Mouse (Mus musculus) brain, embryonic 14.5 days (tissue): ENCODE results near the gene Iglon5. TPM values are rescaled to one million over a fixed set of nuclear protein-coding genes. Genes with fewer than 3 reads are reported as not detected.

Source experiments
- DNase-seq: peaks from one replicate; pipeline ENCODE4 v3.0.0-alpha.2; 2011; ENCODE audit warnings: low read depth
- CTCF ChIP-seq: fragments of 200-500 bp; IDR thresholded peaks from 2 replicates; pipeline ENCODE4 v1.5.1; 2012; ENCODE audit warnings: inconsistent platforms, mild to moderate bottlenecking, moderate library complexity, borderline replicate concordance; ENCODE audit not compliant: insufficient read depth, insufficient read length; ENCODE audit errors: extremely low read depth
- POLR2A ChIP-seq: fragments of 200-500 bp; IDR thresholded peaks from 2 replicates; pipeline ENCODE4 v1.6.1; 2012; ENCODE audit warnings: mild to moderate bottlenecking, inconsistent platforms, borderline replicate concordance; ENCODE audit not compliant: poor library complexity, insufficient read depth, insufficient read length, severe bottlenecking; ENCODE audit errors: extremely low read depth
- polyA plus RNA-seq: library from polyadenylated mRNA; depleted of rRNA; stranded (reverse); fragments of >200 nt; gene quantifications from 2 replicates; pipeline ENCODE4 v1.2.3, GENCODE M21; 2012; rRNA removed

Iglon5 gene
- polyA plus RNA-seq, 1 experiment, result 140 TPM

DNA sequence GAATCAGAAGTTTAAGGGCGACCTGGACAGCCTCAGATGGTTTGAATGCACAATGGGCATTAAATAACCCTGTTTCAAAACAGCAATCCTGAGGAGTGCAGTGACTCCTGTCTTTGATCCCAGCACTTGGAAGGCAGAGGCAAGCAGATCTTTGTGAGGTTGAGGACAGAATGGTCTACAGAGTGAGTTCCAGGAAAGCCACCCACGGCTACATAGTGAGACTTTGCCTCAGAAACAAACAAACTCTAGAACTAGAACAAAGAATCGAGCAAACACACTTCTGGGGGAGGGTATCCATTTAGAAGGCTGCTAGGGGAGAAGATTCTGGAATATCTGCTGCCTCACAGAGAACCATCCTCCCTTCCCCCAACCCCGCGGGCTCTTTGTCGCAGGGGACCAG is 49.4 kb downstream of the Iglon5 start, which contains the start of gene Cldnd2:
Gene Cldnd2 (plus strand): TSS at position 301 of the 400 bp plus-strand sequence.
- DNase-seq, result no peak
- TF ChIP-seq POLR2A (no peak), CTCF (no peak)

DNA sequence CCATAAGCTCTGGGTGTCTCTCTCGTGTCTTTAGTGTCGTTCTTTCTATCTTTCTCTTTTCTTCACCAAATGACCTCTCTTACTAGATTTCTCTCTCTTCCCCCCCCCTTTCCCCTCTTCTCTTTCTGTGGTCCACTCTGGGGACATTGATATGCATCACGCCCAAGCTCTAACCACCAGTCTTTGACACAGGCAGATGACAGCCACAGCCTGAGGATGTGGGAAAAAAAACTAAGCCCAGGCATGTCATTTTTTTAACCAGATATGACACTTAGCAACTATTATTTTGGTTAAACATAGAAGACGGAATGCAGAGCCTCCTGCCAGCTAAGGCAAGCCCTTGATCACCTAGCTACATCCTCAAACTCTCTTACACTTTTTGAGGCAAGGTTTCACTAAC is 51.3 kb downstream of the Iglon5 start:
- DNase-seq, result no peak
- TF ChIP-seq POLR2A, result no peak
- TF ChIP-seq CTCF, result no peak

DNA sequence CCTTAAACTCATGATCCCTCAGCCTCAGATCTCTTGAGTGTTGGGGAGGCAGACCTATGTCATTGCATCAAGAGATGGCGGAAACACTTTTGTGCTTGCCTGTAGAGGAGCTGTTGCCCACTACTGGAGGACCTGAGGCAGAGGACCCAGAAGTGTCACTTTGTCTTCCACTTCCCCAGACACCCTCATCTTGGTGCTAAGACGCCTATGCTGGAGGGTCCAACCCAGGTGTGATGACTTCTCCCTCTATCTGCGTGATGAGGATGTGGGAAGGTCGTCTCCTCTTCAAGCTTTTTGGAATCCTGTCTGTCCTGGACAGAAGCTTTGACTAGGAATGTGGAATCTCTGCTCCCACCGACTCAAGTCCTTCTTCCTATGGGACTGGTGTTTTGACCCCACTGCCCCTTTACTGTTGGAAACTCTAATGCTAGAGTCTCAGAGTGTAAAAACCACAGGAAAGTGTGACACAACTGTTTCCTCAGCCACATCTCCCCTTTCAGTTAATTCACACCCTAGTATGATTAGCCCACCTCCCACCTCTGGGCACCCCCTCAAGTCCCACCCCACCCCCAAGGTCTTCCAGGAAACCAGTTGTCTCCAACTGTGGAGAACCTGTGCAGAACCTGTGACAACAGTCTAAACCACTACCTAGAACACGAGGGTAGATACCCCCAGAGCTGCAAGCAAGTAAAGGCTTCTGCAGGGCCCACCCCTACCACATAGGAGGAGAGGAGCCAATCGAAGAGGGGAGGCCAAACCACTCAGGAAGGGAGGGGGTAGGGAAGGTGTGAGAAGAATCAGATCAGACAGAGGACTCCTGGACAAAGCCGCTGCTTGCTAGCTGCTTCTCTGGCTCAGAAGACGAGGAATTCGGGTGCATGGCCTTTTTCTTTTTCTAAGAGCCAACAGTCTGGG is 53.3 kb downstream of the Iglon5 start, which contains the start of gene Nkg7:
Gene Nkg7 (plus strand): TSS at position 733 of the 915 bp plus-strand sequence.
- TF ChIP-seq CTCF (no peak), POLR2A (no peak)

DNA sequence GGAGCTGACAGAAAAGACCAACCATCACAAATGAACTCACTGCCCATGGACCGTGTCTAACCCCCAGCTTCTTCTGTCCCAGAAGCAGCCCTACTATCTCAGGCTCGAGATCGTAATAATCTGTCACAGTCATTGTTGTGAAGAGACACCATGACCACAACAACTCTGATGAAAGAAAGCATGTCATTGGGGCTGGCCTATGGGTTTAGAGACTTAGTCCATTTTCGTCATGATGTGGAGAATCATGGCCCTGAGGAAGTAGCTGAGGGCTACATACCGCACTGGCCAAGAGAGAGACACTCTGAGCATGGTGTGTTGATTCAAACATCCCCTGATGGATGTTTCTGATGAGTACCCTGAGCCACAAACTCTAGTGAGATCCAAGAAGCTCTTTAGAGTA is 55.2 kb downstream of the Iglon5 start:
- TF ChIP-seq POLR2A (no peak), CTCF (no peak)
- no peak for DNase-seq

More for the DNA sequence above, 53.3 kb downstream of the Iglon5 start, which contains the start of gene Nkg7:
- DNase-seq, result no peak

DNA sequence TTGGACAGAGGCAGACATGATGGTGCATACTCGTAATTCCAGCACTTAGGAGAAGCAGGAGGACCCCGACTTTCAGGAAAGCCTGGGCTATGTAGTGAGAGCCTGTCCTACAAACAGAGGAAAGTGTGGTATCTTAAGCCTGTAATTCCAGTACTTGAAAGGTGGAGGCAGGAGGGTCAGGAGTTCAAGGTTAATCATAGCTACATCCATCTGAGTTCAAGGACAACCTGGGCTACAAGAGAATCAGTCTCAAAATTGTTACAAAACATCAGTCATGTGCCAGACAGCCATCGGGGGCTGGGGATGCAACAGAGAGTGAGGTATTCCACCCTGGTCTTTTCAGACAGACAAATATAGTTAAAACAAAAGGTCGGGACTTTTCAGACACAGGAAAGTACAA is 57.0 kb downstream of the Iglon5 start:
- DNase-seq, result no peak
- TF ChIP-seq POLR2A (no peak), CTCF (no peak)

DNA sequence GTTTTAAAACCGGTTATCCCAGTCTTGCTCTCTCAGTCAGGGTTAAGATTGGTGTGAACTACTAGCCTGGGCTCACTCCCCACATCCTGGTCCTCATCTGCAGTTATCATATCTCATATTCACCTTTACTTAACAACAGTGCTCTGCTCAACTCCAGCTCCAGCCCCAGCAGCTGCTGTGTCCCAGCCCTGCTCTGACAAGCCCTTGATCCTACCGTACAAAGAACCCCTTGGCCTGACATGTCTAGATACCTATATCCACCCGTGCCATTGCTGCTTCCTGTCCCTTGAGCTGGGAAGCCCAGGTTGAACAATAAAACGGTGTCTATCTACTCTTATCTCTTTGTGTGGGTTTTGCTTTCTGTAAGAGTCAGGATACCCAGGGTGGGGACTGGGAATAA is 60.4 kb downstream of the Iglon5 start:
- DNase-seq, result no peak
- no peak for TF ChIP-seq POLR2A
- no peak for TF ChIP-seq CTCF

DNA sequence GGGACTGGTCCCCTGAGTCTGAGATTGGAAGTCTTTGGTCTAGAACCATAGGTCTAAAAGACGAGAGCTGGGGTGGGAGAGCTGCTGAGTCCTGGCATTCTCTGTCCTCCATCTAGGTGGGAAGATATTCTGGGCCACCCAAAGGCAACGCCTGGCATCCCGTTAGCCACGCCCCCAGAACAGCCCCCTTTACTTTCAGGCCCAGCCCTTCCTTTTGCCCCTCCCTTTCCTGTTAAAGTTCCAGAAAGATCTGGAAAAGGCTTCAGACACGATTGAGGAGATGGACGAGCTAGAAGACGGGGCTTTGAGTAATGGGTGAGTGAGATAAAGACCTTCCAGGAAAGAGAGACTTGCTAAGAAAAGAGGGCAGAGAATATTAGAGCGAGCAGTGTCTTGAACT is 62.5 kb downstream of the Iglon5 start, which contains the start of gene Lim2:
Gene Lim2 (plus strand): TSS at position 265 of the 400 bp plus-strand sequence.
- TF ChIP-seq CTCF, result no peak
- TF ChIP-seq POLR2A, result no peak
- DNase-seq, result no peak

DNA sequence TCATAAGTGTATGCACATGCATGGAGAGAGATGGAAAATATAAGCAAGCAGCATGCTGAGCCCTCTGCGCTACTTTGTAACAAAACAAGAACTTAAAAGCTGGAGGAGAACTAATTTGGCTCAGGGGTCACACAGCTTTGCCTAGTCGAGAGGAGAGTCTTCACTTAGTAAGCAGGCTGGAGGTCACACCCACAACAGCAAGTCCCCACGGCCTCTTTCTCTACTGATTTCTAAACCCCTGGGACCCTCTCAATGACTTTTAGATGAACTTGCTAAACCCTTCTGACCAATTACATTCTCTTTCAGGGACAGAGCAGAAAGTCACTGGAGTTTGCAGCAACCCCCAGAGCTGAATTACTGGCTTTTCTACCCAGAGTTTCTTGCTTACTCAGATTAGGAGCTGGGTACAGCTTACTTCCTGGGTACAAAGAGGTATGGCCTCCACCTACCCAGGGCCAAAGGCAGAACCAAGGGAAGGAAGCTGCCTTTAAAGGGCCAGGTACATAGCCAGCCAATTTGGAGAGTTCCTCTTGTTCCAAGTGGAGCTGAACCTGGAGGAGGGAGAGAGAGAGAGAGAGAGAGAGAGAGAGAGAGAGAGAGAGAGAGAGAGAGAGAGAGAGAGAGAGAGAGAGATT is 65.8 kb downstream of the Iglon5 start:
- DNase-seq, result no peak
- TF ChIP-seq POLR2A (no peak), CTCF (no peak)

DNA sequence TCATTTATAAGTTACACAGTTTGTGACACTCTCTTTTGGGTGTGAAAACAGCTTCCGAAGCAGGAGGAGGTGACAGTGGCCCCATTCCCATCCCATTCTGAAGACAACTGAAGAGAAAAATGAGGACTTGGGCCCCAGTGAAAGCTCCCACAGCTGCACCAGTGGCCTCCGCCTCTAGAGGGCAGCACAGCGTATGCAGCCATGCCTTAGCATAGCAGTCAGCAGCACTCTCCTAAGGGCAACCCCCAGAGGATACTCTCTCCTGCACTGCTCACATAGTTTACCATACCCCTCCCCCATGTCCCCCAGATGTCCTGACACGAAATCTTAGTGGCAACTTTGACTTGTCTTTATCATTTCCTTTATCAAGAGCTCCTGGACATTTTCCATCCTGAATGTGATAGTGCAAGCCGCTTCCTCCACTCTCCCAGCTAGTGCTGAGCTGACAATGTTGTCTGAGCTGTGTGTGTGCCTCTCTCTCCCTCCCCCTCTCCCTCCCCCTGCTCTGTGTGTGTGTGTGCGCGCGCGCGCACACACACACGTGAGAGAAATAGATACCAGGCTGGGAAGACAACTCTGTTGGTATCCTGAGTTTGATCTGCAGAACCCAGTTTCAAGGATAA is 66.8 kb downstream of the Iglon5 start:
- peak; percentile 79 for DNase-seq
- TF ChIP-seq CTCF, result peak; percentile 95
- TF ChIP-seq POLR2A, result no peak

Other genes starting within 250 kb of the Iglon5 start
- 13.1 and 16.9 TPM in 2 replicates for gene Zfp715, start 176.8 kb downstream of the Iglon5 start, polyA plus RNA-seq
- gene Siglecf, start 138.7 kb downstream of the Iglon5 start, polyA plus RNA-seq, result 0.07 and 0.09 TPM in 2 replicates
- 0.03 and 0.05 TPM in 2 replicates for gene Siglecg, start 81.9 kb downstream of the Iglon5 start, polyA plus RNA-seq
- 0.10 and 0.16 TPM in 2 replicates for gene Lim2, start 62.4 kb downstream of the Iglon5 start, polyA plus RNA-seq
- 0.08 TPM in 1 of 2 replicates, not detected in the other for gene Nkg7, start 53.0 kb downstream of the Iglon5 start, polyA plus RNA-seq
- not detected in 2 replicates for gene Cldnd2, start 49.3 kb downstream of the Iglon5 start, polyA plus RNA-seq
- 69.0 and 71.0 TPM in 2 replicates for gene Etfb, start 46.0 kb downstream of the Iglon5 start, polyA plus RNA-seq
- 1.2 and 1.3 TPM in 2 replicates for gene Gm45233, start 45.9 kb downstream of the Iglon5 start, polyA plus RNA-seq
- gene Vsig10l, start 26.9 kb downstream of the Iglon5 start, polyA plus RNA-seq, result 7.0 and 9.5 TPM in 2 replicates
- gene 4931406B18Rik, start 15.9 kb upstream of the Iglon5 start, polyA plus RNA-seq, result 0.04 TPM in 1 of 2 replicates, not detected in the other
- 1.5 and 1.7 TPM in 2 replicates for gene Cd33, start 54.4 kb upstream of the Iglon5 start, polyA plus RNA-seq
- gene Zfp658, start 72.2 kb upstream of the Iglon5 start, polyA plus RNA-seq, result 10.8 and 11.8 TPM in 2 replicates
- gene Zfp719, start 89.5 kb upstream of the Iglon5 start, polyA plus RNA-seq, result 7.6 and 9.2 TPM in 2 replicates
- gene Zfp819, start 117.1 kb upstream of the Iglon5 start, polyA plus RNA-seq, result 0.47 and 0.57 TPM in 2 replicates
- 0.05 TPM in 1 of 2 replicates, not detected in the other for gene Ceacam18, start 144.6 kb upstream of the Iglon5 start, polyA plus RNA-seq
- 0.19 and 0.27 TPM in 2 replicates for gene Siglece, start 170.1 kb upstream of the Iglon5 start, polyA plus RNA-seq
- gene Ctu1, start 181.9 kb upstream of the Iglon5 start, polyA plus RNA-seq, result 25.4 and 27.8 TPM in 2 replicates
- gene Klk14, start 200.3 kb upstream of the Iglon5 start, polyA plus RNA-seq, result 0.11 and 0.16 TPM in 2 replicates
- gene Klk13, start 222.5 kb upstream of the Iglon5 start, polyA plus RNA-seq, result 0.04 and 0.14 TPM in 2 replicates